Mouse (Mus musculus): ENCODE results near the gene Nfkbie. TPM values are rescaled to one million over a fixed set of nuclear protein-coding genes. Genes with fewer than 3 reads are reported as not detected.

Nfkbie gene
- polyA plus RNA-seq, 1 experiment from 2014 or later, result 4.0 TPM

GRCm38 (mm10) chr17:45532896-45533295 is 22.6 kb upstream of the Nfkbie start:
- no peak overlapping the region for H3K4me3 ChIP-seq (ENCODE audit: low read depth, low read length)
- H3K27ac ChIP-seq (ENCODE audit: low read depth), result no peak overlapping the region
- no peak overlapping the region for H3K9ac ChIP-seq (ENCODE audit: low read length)
- H3K9me3 ChIP-seq (ENCODE audit: control insufficient read depth, low read length), result no peaks in the 10 kb centered on the region
- no peak overlapping the region for H3K4me2 ChIP-seq (ENCODE audit: low read length)
- 47% methylated on average over 15 of the region's 15 CpGs for WGBS
- peaks cover 63% of the 10 kb centered on the region for H3K27me3 ChIP-seq (replicated peaks; ENCODE audit: control insufficient read depth, insufficient read depth, low read length)
- no peak for DNase-seq (ENCODE audit: low spot score)
- no peaks in the 10 kb centered on the region for H3K4me1 ChIP-seq (replicated peaks; ENCODE audit: control insufficient read depth, insufficient read depth, low read length)
- no peak for ATAC-seq (replicated peaks; ENCODE audit: low FRiP score, low TSS enrichment, low read depth)
- no peaks in the 10 kb centered on the region for H3K36me3 ChIP-seq (ENCODE audit: control insufficient read depth, insufficient read depth, low read length)

- Histone ChIP-seq H3K9me3 (ENCODE audit: control insufficient read depth, low read length) (no peaks in the 10 kb centered on the region), H3K27ac (ENCODE audit: low read depth) (no peak overlapping the region), H3K9ac (ENCODE audit: low read length) (no peak overlapping the region), H3K36me3 (ENCODE audit: control insufficient read depth, insufficient read depth, low read length) (no peaks in the 10 kb centered on the region), H3K4me1 (replicated peaks; ENCODE audit: control insufficient read depth, insufficient read depth, low read length) (no peaks in the 10 kb centered on the region), H3K4me3 (ENCODE audit: low read depth, low read length) (no peak overlapping the region), H3K27me3 (replicated peaks; ENCODE audit: control insufficient read depth, insufficient read depth, low read length) (peaks cover 70% of the 10 kb centered on the region), H3K4me2 (ENCODE audit: low read length) (no peak overlapping the region)
- DNase-seq (ENCODE audit: low spot score), result peak; percentile 84
- WGBS, result 18% methylated on average over 5 of the region's 5 CpGs
- ATAC-seq (replicated peaks; ENCODE audit: low FRiP score, low TSS enrichment, low read depth), result no peak
These were observed 19.2 kb upstream of the Nfkbie start for GRCm38 (mm10) chr17:45536264-45536663.

- Histone ChIP-seq H3K4me3 (ENCODE audit: low read depth, low read length) (no peak overlapping the region), H3K27me3 (replicated peaks; ENCODE audit: control insufficient read depth, insufficient read depth, low read length) (peaks cover 68% of the 10 kb centered on the region), H3K4me1 (replicated peaks; ENCODE audit: control insufficient read depth, insufficient read depth, low read length) (no peaks in the 10 kb centered on the region), H3K27ac (ENCODE audit: low read depth) (no peak overlapping the region), H3K4me2 (ENCODE audit: low read length) (no peak overlapping the region), H3K9ac (ENCODE audit: low read length) (no peak overlapping the region), H3K9me3 (ENCODE audit: control insufficient read depth, low read length) (no peaks in the 10 kb centered on the region), H3K36me3 (ENCODE audit: control insufficient read depth, insufficient read depth, low read length) (no peaks in the 10 kb centered on the region)
- DNase-seq (ENCODE audit: low spot score) (no peak), ATAC-seq (replicated peaks; ENCODE audit: low FRiP score, low TSS enrichment, low read depth) (no peak)
- WGBS, result 56% methylated on average over 4 of the region's 4 CpGs
These were observed 17.1 kb upstream of the Nfkbie start for GRCm38 (mm10) chr17:45538394-45538793.

GRCm38 (mm10) chr17:45539664-45540063 is 15.8 kb upstream of the Nfkbie start:
- peaks cover 74% of the 10 kb centered on the region for H3K27me3 ChIP-seq (replicated peaks; ENCODE audit: control insufficient read depth, insufficient read depth, low read length)
- ATAC-seq (replicated peaks; ENCODE audit: low FRiP score, low TSS enrichment, low read depth), result no peak

GRCm38 (mm10) chr17:45542129-45542528 is 13.4 kb upstream of the Nfkbie start:
- H3K36me3 ChIP-seq (ENCODE audit: control insufficient read depth, insufficient read depth, low read length), result no peaks in the 10 kb centered on the region
- H3K9ac ChIP-seq (ENCODE audit: low read length), result no peak overlapping the region
- peaks cover 6% of the 10 kb centered on the region; the same call in 1 of the 2 replicates for H3K4me1 ChIP-seq (replicated peaks; ENCODE audit: control insufficient read depth, insufficient read depth, low read length)
- H3K4me3 ChIP-seq (ENCODE audit: low read depth, low read length), result no peak overlapping the region
- H3K4me2 ChIP-seq (ENCODE audit: low read length), result no peak overlapping the region
- no peak for DNase-seq (ENCODE audit: low spot score)
- H3K9me3 ChIP-seq (ENCODE audit: control insufficient read depth, low read length), result no peaks in the 10 kb centered on the region
- no peak for ATAC-seq (replicated peaks; ENCODE audit: low FRiP score, low TSS enrichment, low read depth)
- 36% methylated on average over 6 of the region's 6 CpGs for WGBS
- no peak overlapping the region for H3K27ac ChIP-seq (ENCODE audit: low read depth)
- peaks cover 75% of the 10 kb centered on the region for H3K27me3 ChIP-seq (replicated peaks; ENCODE audit: control insufficient read depth, insufficient read depth, low read length)

More at GRCm38 (mm10) chr17:45539664-45540063, 15.8 kb upstream of the Nfkbie start:
- Histone ChIP-seq H3K27ac (ENCODE audit: low read depth) (no peak overlapping the region), H3K9me3 (ENCODE audit: control insufficient read depth, low read length) (no peaks in the 10 kb centered on the region), H3K4me2 (ENCODE audit: low read length) (no peak overlapping the region), H3K36me3 (ENCODE audit: control insufficient read depth, insufficient read depth, low read length) (no peaks in the 10 kb centered on the region), H3K9ac (ENCODE audit: low read length) (no peak overlapping the region), H3K4me1 (replicated peaks; ENCODE audit: control insufficient read depth, insufficient read depth, low read length) (no peaks in the 10 kb centered on the region), H3K4me3 (ENCODE audit: low read depth, low read length) (no peak overlapping the region)
- 73% methylated on average over 21 of the region's 21 CpGs for WGBS
- DNase-seq (ENCODE audit: low spot score), result no peak

- WGBS, result 73% methylated on average over 2 of the region's 2 CpGs
- H3K4me3 ChIP-seq (ENCODE audit: low read depth, low read length), result no peak overlapping the region
These were observed 12.8 kb upstream of the Nfkbie start for GRCm38 (mm10) chr17:45542705-45543104.

GRCm38 (mm10) chr17:45543115-45543514 is 12.4 kb upstream of the Nfkbie start:
- no peak overlapping the region for H3K4me3 ChIP-seq (ENCODE audit: low read depth, low read length)
- no peak overlapping the region for H3K27ac ChIP-seq (ENCODE audit: low read depth)
- no peaks in the 10 kb centered on the region for H3K9me3 ChIP-seq (ENCODE audit: control insufficient read depth, low read length)
- H3K4me2 ChIP-seq (ENCODE audit: low read length), result no peak overlapping the region
- H3K27me3 ChIP-seq (replicated peaks; ENCODE audit: control insufficient read depth, insufficient read depth, low read length), result peaks cover 82% of the 10 kb centered on the region
- no peak overlapping the region for H3K9ac ChIP-seq (ENCODE audit: low read length)
- WGBS, result 42% methylated on average over 1 of the region's 1 CpGs
- peaks cover 6% of the 10 kb centered on the region; the same call in 1 of the 2 replicates for H3K4me1 ChIP-seq (replicated peaks; ENCODE audit: control insufficient read depth, insufficient read depth, low read length)
- ATAC-seq (replicated peaks; ENCODE audit: low FRiP score, low TSS enrichment, low read depth) (no peak), DNase-seq (ENCODE audit: low spot score) (no peak)
- no peaks in the 10 kb centered on the region for H3K36me3 ChIP-seq (ENCODE audit: control insufficient read depth, insufficient read depth, low read length)

More at GRCm38 (mm10) chr17:45542705-45543104, 12.8 kb upstream of the Nfkbie start:
- Histone ChIP-seq H3K9me3 (ENCODE audit: control insufficient read depth, low read length) (no peaks in the 10 kb centered on the region), H3K9ac (ENCODE audit: low read length) (no peak overlapping the region), H3K27me3 (replicated peaks; ENCODE audit: control insufficient read depth, insufficient read depth, low read length) (peaks cover 81% of the 10 kb centered on the region), H3K4me1 (replicated peaks; ENCODE audit: control insufficient read depth, insufficient read depth, low read length) (peaks cover 6% of the 10 kb centered on the region; the same call in 1 of the 2 replicates), H3K4me2 (ENCODE audit: low read length) (no peak overlapping the region), H3K27ac (ENCODE audit: low read depth) (no peak overlapping the region), H3K36me3 (ENCODE audit: control insufficient read depth, insufficient read depth, low read length) (no peaks in the 10 kb centered on the region)
- DNase-seq (ENCODE audit: low spot score) (no peak), ATAC-seq (replicated peaks; ENCODE audit: low FRiP score, low TSS enrichment, low read depth) (no peak)

- WGBS, result 21% methylated on average over 24 of the region's 24 CpGs
- no peak for DNase-seq (ENCODE audit: low spot score)
- no peak overlapping the region for H3K4me3 ChIP-seq (ENCODE audit: low read depth, low read length)
- H3K27me3 ChIP-seq (replicated peaks; ENCODE audit: control insufficient read depth, insufficient read depth, low read length), result peaks cover 82% of the 10 kb centered on the region
- H3K36me3 ChIP-seq (ENCODE audit: control insufficient read depth, insufficient read depth, low read length), result no peaks in the 10 kb centered on the region
- H3K9me3 ChIP-seq (ENCODE audit: control insufficient read depth, low read length), result no peaks in the 10 kb centered on the region
- ATAC-seq (replicated peaks; ENCODE audit: low FRiP score, low TSS enrichment, low read depth), result no peak
- no peak overlapping the region for H3K27ac ChIP-seq (ENCODE audit: low read depth)
- peaks cover 6% of the 10 kb centered on the region; the same call in 1 of the 2 replicates for H3K4me1 ChIP-seq (replicated peaks; ENCODE audit: control insufficient read depth, insufficient read depth, low read length)
- no peak overlapping the region for H3K4me2 ChIP-seq (ENCODE audit: low read length)
- no peak overlapping the region for H3K9ac ChIP-seq (ENCODE audit: low read length)
These were observed 11.3 kb upstream of the Nfkbie start for GRCm38 (mm10) chr17:45544001-45544872.

Measured in intestine, embryonic 14.5 days (tissue).